Mouse (Mus musculus): ENCODE data around the gene Dmac2.
"Not testable (repeated sequence)": the region's sequence is repeated elsewhere in the genome, so short reads cannot be mapped to it uniquely, and the experiment has no call there.

Gene Dmac2

GRCm38 (mm10) chr7:25618865-25619721, at the start of gene Dmac2:
Gene Dmac2 (plus strand): TSS chr7:25619414.
- DNase-seq (ENCODE audit: low spot score): peak; percentile 95

- DNase-seq (ENCODE audit: low spot score): not testable (repeated sequence)
Observed at GRCm38 (mm10) chr7:25573806-25574205, 45.4 kb upstream of the Dmac2 start.

GRCm38 (mm10) chr7:25575105-25575504, 44.1 kb upstream of the Dmac2 start:
- no peak for DNase-seq (ENCODE audit: low spot score)

- no peak for DNase-seq (ENCODE audit: low spot score)
Observed at GRCm38 (mm10) chr7:25575870-25576269, 43.3 kb upstream of the Dmac2 start.

GRCm38 (mm10) chr7:25576308-25576707, 42.9 kb upstream of the Dmac2 start:
- DNase-seq (ENCODE audit: low spot score): not testable (repeated sequence)

GRCm38 (mm10) chr7:25576793-25577437, 42.3 kb upstream of the Dmac2 start:
- DNase-seq (ENCODE audit: low spot score): not testable (repeated sequence)

- DNase-seq (ENCODE audit: low spot score): no peak
Observed at GRCm38 (mm10) chr7:25579441-25579840, 39.8 kb upstream of the Dmac2 start.

GRCm38 (mm10) chr7:25582301-25582810, 36.9 kb upstream of the Dmac2 start:
- DNase-seq (ENCODE audit: low spot score): no peak

- no peak for DNase-seq (ENCODE audit: low spot score)
Observed at GRCm38 (mm10) chr7:25584651-25585050, 34.6 kb upstream of the Dmac2 start.

GRCm38 (mm10) chr7:25585351-25586204, 33.6 kb upstream of the Dmac2 start:
- no peak for DNase-seq (ENCODE audit: low spot score)

- no peak for DNase-seq (ENCODE audit: low spot score)
Observed at GRCm38 (mm10) chr7:25591226-25591625, 28.0 kb upstream of the Dmac2 start.

GRCm38 (mm10) chr7:25593859-25594258, 25.4 kb upstream of the Dmac2 start:
- DNase-seq (ENCODE audit: low spot score): no peak

- DNase-seq (ENCODE audit: low spot score): peak; percentile 51
Observed at GRCm38 (mm10) chr7:25599663-25600062, 19.6 kb upstream of the Dmac2 start.

GRCm38 (mm10) chr7:25600666-25601065, 18.5 kb upstream of the Dmac2 start:
- DNase-seq (ENCODE audit: low spot score): no peak

GRCm38 (mm10) chr7:25601346-25601745, 17.9 kb upstream of the Dmac2 start:
- DNase-seq (ENCODE audit: low spot score): no peak

GRCm38 (mm10) chr7:25606625-25607063, 12.6 kb upstream of the Dmac2 start:
- DNase-seq (ENCODE audit: low spot score): no peak

- no peak for DNase-seq (ENCODE audit: low spot score)
Observed at GRCm38 (mm10) chr7:25607196-25607595, 12.0 kb upstream of the Dmac2 start.

GRCm38 (mm10) chr7:25610056-25610455, 9.2 kb upstream of the Dmac2 start:
- DNase-seq (ENCODE audit: low spot score): no peak

- no peak for DNase-seq (ENCODE audit: low spot score)
Observed at GRCm38 (mm10) chr7:25611501-25611900, 7.7 kb upstream of the Dmac2 start.

GRCm38 (mm10) chr7:25614086-25614485, 5.1 kb upstream of the Dmac2 start:
- no peak for DNase-seq (ENCODE audit: low spot score)

- DNase-seq (ENCODE audit: low spot score): no peak
Observed at GRCm38 (mm10) chr7:25614831-25615705, 4.1 kb upstream of the Dmac2 start.

Measured in testis, postnatal 14 days (tissue).